ENCODE assay signal across 9 mouse cellular contexts in genomic region chr10:75062621-75063020, GRCm38 (mm10). TPM values are rescaled to one million over a fixed set of nuclear protein-coding genes. Genes with fewer than 3 reads are reported as not detected.
DNase-seq lines count a peak whose midpoint lies in the region; ATAC-seq lines count a peak whose summit lies in the region.
"Had no signal": no experiment of that assay in that cellular context is flagged by ENCODE, and none has a peak within 500 bp of the region (broad histone marks: within the 10 kb centered on the region; RNA-seq: fewer than 3 reads in every experiment).

No protein-coding gene starts in this region.

- H3K9ac ChIP-seq in heart, embryonic 16.5 days (ENCODE audit: low read length), result peak overlapping the region; percentile 83; the same call in 1 of the 2 replicates
- H3K9ac ChIP-seq in liver, embryonic 16.5 days (ENCODE audit: low read depth, low read length), result no peak overlapping the region

- peaks cover 24% of the 10 kb centered on the region for H3K27me3 ChIP-seq in heart, embryonic 10.5 days (ENCODE audit: insufficient read depth, poor library complexity, severe bottlenecking)
- H3K27me3 ChIP-seq in heart, embryonic 16.5 days (ENCODE audit: control insufficient read depth, insufficient read depth, low read length), result peaks cover 9% of the 10 kb centered on the region
- peaks cover 35% of the 10 kb centered on the region for H3K27me3 ChIP-seq in liver, embryonic 16.5 days (ENCODE audit: control insufficient read depth, insufficient read depth, low read depth, low read length)

- no peak for DNase-seq in heart, embryonic 10.5 days (ENCODE audit: low spot score)
- DNase-seq in heart, postnatal 25 days (ENCODE audit: low spot score), result no peak
- peak; percentile 30 for DNase-seq in A20 (ENCODE audit: low read depth, low spot score)
- no peak for DNase-seq in ovary, postnatal 36 days (ENCODE audit: low spot score)
- no peak for DNase-seq in adrenal gland, adult (ENCODE audit: inconsistent age in 2 of 2, low spot score in 1 of 2)
- DNase-seq in urinary bladder, postnatal 14 days (ENCODE audit: low spot score), result no peak

- H3K4me2 ChIP-seq in heart, embryonic 16.5 days (ENCODE audit: low read depth, low read length), result peak overlapping the region; percentile 77
- H3K4me2 ChIP-seq in liver, embryonic 16.5 days (ENCODE audit: low read depth, low read length), result peak overlapping the region; percentile 50

- no peak for ATAC-seq in heart, embryonic 16.5 days (replicated peaks; ENCODE audit: extremely low read depth, insufficient read depth, low FRiP score)
- ATAC-seq in liver, embryonic 16.5 days (ENCODE audit: low read depth), result no peak

- intact Hi-C loops in heart, postnatal 25 days (cut with DNase I), result loop anchor here (5.0 kb wide), 1 partner anchor 40 kb away; no protein-coding TSS in a partner anchor

- H3K27ac ChIP-seq in heart, embryonic 10.5 days, result no peak overlapping the region
- no peak overlapping the region for H3K27ac ChIP-seq in heart, embryonic 16.5 days (ENCODE audit: low read length)
- no peak overlapping the region for H3K27ac ChIP-seq in liver, embryonic 16.5 days (ENCODE audit: low read length)

- peaks cover 15% of the 10 kb centered on the region; the same call in 1 of the 2 replicates for H3K36me3 ChIP-seq in heart, embryonic 10.5 days
- no peaks in the 10 kb centered on the region for H3K36me3 ChIP-seq in heart, embryonic 16.5 days (ENCODE audit: control insufficient read depth, insufficient read depth)
- no peaks in the 10 kb centered on the region for H3K36me3 ChIP-seq in liver, embryonic 16.5 days (ENCODE audit: control insufficient read depth, insufficient read depth)

- peak overlapping the region; percentile 91 for H3K4me3 ChIP-seq in heart, embryonic 10.5 days
- peak overlapping the region; percentile 77 for H3K4me3 ChIP-seq in heart, embryonic 16.5 days (ENCODE audit: low read length)
- peak overlapping the region; percentile 68 for H3K4me3 ChIP-seq in liver, embryonic 16.5 days (ENCODE audit: low read depth, low read length)

- no peaks in the 10 kb centered on the region for H3K9me3 ChIP-seq in heart, embryonic 10.5 days
- H3K9me3 ChIP-seq in heart, embryonic 16.5 days (replicated peaks; ENCODE audit: control insufficient read depth, low read length), result no peaks in the 10 kb centered on the region
- H3K9me3 ChIP-seq in liver, embryonic 16.5 days (replicated peaks; ENCODE audit: control insufficient read depth, low read length), result no peaks in the 10 kb centered on the region

- peaks cover 50% of the 10 kb centered on the region for H3K4me1 ChIP-seq in heart, embryonic 10.5 days
- peaks cover 40% of the 10 kb centered on the region for H3K4me1 ChIP-seq in heart, embryonic 16.5 days (ENCODE audit: control insufficient read depth, insufficient read depth, low read length)
- peaks cover 9% of the 10 kb centered on the region for H3K4me1 ChIP-seq in liver, embryonic 16.5 days (ENCODE audit: control insufficient read depth, low read depth, low read length)

- 53% methylated on average over 6 of the region's 6 CpGs for WGBS in heart, embryonic 10.5 days
- WGBS in heart, embryonic 16.5 days, result 42% methylated on average over 6 of the region's 6 CpGs
- WGBS in liver, embryonic 16.5 days (ENCODE audit: insufficient replicate concordance), result 25% methylated on average over 6 of the region's 6 CpGs

RNA-seq across cellular contexts. Expression of gene Bcr, which starts 2.2 kb away (rescaled TPM):
- 26.6 and 41.3 TPM in 2 replicates for polyA plus RNA-seq in heart, embryonic 10.5 days (2016; fragmentation: Nextera tagmentation; extraction: Ambion mirVana)
- 1 to 10 TPM; 9.8 TPM for total RNA-seq in heart, postnatal 25 days (2021)
- polyA plus RNA-seq in heart, embryonic 16.5 days (2015; fragmentation: Nextera tagmentation; extraction: Ambion mirVana), result 9.8 and 10.6 TPM in 2 replicates
- 1.8 and 2.0 TPM in 2 replicates for polyA plus RNA-seq in liver, embryonic 16.5 days (2015; fragmentation: Nextera tagmentation; extraction: Ambion mirVana)

RNA-seq across cellular contexts. Expression of gene Rab36, which starts 25.8 kb away (rescaled TPM):
- polyA plus RNA-seq in heart, embryonic 10.5 days (2016; fragmentation: Nextera tagmentation; extraction: Ambion mirVana), result 5.8 and 8.6 TPM in 2 replicates
- total RNA-seq in heart, postnatal 25 days (2021), result under 1 TPM; 0.49 to 0.50 TPM
- polyA plus RNA-seq in heart, embryonic 16.5 days (2015; fragmentation: Nextera tagmentation; extraction: Ambion mirVana), result 1.7 and 3.1 TPM in 2 replicates
- 1.5 TPM in 2 replicates for polyA plus RNA-seq in liver, embryonic 16.5 days (2015; fragmentation: Nextera tagmentation; extraction: Ambion mirVana)

RNA-seq across cellular contexts. Expression of gene Rsph14, which starts 30.2 kb away (rescaled TPM):
- polyA plus RNA-seq in heart, embryonic 10.5 days (2016; fragmentation: Nextera tagmentation; extraction: Ambion mirVana), result not detected in 2 replicates
- total RNA-seq in heart, postnatal 25 days (2021), result not detected
- polyA plus RNA-seq in heart, embryonic 16.5 days (2015; fragmentation: Nextera tagmentation; extraction: Ambion mirVana), result 0.37 and 0.60 TPM in 2 replicates
- not detected in 2 replicates for polyA plus RNA-seq in liver, embryonic 16.5 days (2015; fragmentation: Nextera tagmentation; extraction: Ambion mirVana)
- polyA plus RNA-seq: spleen, adult 2 months had no signal
